ENCODE assay signal across 14 mouse cellular contexts in the genomic region with DNA sequence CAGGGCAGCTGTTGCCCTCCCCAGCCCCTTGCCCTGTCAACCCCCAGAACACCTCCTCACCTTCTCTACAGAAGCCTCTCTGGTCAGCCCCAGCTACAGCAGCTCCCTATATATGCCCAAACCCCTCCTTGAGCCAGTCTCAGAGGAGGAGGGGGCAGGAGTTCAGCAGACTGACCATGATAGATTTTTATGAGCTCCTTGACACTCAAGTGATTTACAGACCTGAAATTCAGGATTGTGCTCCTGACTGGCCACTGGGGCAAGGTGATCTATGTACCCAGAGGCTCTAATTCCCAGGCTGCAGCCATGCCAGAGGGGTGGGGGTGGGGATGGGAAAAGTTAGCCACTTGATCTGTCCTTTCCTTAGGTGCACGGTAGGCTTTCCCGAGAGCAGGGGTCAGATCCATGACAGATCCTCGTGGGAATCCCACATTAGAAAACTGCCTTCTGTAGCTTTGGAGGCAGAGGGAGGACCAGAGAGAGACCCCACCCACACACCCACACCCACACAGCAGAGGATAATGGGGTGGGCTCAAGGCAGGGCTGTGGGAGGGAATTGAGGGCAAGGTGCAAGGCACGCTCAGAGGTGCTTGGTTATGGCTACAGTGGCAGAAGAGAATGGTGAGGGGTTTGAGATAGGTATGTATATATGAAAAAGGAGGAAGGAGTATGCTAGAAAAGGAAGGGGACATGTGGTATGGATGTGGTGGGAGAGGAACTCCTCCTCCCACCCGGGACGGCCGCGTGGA. TPM values are rescaled to one million over a fixed set of nuclear protein-coding genes. Genes with fewer than 3 reads are reported as not detected.
DNase-seq lines count a peak whose midpoint lies in the region; ATAC-seq and TF ChIP-seq lines count a peak whose summit lies in the region.
"Had no signal": no experiment of that assay in that cellular context is flagged by ENCODE, and none has a peak within 500 bp of the region (broad histone marks: within the 10 kb centered on the region; RNA-seq: fewer than 3 reads in every experiment).

A gene (minus strand): TSS at position 194 of the 749 bp plus-strand sequence.

- peaks cover 2% of the 10 kb centered on the region; the same call in 1 of the 2 replicates for H3K36me3 ChIP-seq in embryonic facial prominence, embryonic 11.5 days (replicated peaks; ENCODE audit: control insufficient read depth, insufficient read depth, low read depth, low read length)
- H3K36me3 ChIP-seq in embryonic facial prominence, embryonic 10.5 days (replicated peaks) = peaks cover 32% of the 10 kb centered on the region
- H3K36me3 ChIP-seq in kidney, embryonic 14.5 days (ENCODE audit: control insufficient read depth, insufficient read depth, low read length) = peaks cover 17% of the 10 kb centered on the region
- peaks cover 18% of the 10 kb centered on the region for H3K36me3 ChIP-seq in stomach, embryonic 14.5 days (ENCODE audit: control insufficient read depth, insufficient read depth, low read length)
- peaks cover 4% of the 10 kb centered on the region for H3K36me3 ChIP-seq in stomach, postnatal 0 days (ENCODE audit: control insufficient read depth, insufficient read depth, low read length)

- 75% methylated on average over 8 of the region's 8 CpGs for WGBS in embryonic facial prominence, embryonic 11.5 days
- 79% methylated on average over 8 of the region's 8 CpGs for WGBS in embryonic facial prominence, embryonic 10.5 days
- WGBS in kidney, embryonic 14.5 days = 32% methylated on average over 8 of the region's 8 CpGs
- 41% methylated on average over 8 of the region's 8 CpGs for WGBS in stomach, embryonic 14.5 days
- WGBS in stomach, postnatal 0 days = 54% methylated on average over 8 of the region's 8 CpGs

- DNase-seq in embryonic facial prominence, embryonic 11.5 days (ENCODE audit: low spot score) = no peak
- DNase-seq in embryonic facial prominence, embryonic 10.5 days (ENCODE audit: low spot score) = no peak
- DNase-seq in kidney, adult 8-10 months = no peak
- no peak for DNase-seq in stomach, postnatal 0 days (ENCODE audit: low spot score)
- no peak for DNase-seq in layer of hippocampus, adult 11-12 months (ENCODE audit: low spot score)
- no peak for DNase-seq in heart, postnatal 10 days
- DNase-seq: adrenal gland, adult 8-10 months had no signal

- no peak for TF ChIP-seq CTCF in stomach, postnatal 0 days (IDR thresholded peaks at IDR 0.05; ENCODE audit: low read depth)

- H3K27ac ChIP-seq in embryonic facial prominence, embryonic 11.5 days (replicated peaks; ENCODE audit: low read depth, low read length) = no peak within 1 kb of the TSS
- H3K27ac ChIP-seq in embryonic facial prominence, embryonic 10.5 days (replicated peaks) = no peak within 1 kb of the TSS
- no peak within 1 kb of the TSS for H3K27ac ChIP-seq in kidney, embryonic 14.5 days (ENCODE audit: low read depth, low read length)
- H3K27ac ChIP-seq in stomach, embryonic 14.5 days (ENCODE audit: low read length) = no peak within 1 kb of the TSS
- H3K27ac ChIP-seq in stomach, postnatal 0 days (replicated peaks) = no peak within 1 kb of the TSS
- H3K27ac ChIP-seq: heart, embryonic 10.5 days; layer of hippocampus, adult 2 months had no signal

- no peaks in the 10 kb centered on the region for H3K4me1 ChIP-seq in embryonic facial prominence, embryonic 11.5 days (ENCODE audit: control insufficient read depth, insufficient read depth, low read length)
- 0 out of 2 replicates have a peak, but pooled peaks cover 5% of the 10 kb centered on the region for H3K4me1 ChIP-seq in embryonic facial prominence, embryonic 10.5 days
- peaks cover 6% of the 10 kb centered on the region for H3K4me1 ChIP-seq in kidney, embryonic 14.5 days (ENCODE audit: control insufficient read depth, insufficient read depth, low read length)
- H3K4me1 ChIP-seq in stomach, embryonic 14.5 days (ENCODE audit: control insufficient read depth, insufficient read depth, low read length) = no peaks in the 10 kb centered on the region
- no peaks in the 10 kb centered on the region for H3K4me1 ChIP-seq in stomach, postnatal 0 days (replicated peaks; ENCODE audit: control insufficient read depth, insufficient read depth)

- intact Hi-C loops in heart, postnatal 10 days (cut with DNase I) = loop anchor here (1.0 to 5.0 kb wide), 2 partner anchors 24 to 241 kb away; no protein-coding TSS in a partner anchor

- no peak within 1 kb of the TSS for H3K4me2 ChIP-seq in embryonic facial prominence, embryonic 11.5 days (ENCODE audit: low read depth, low read length)
- H3K4me2 ChIP-seq in kidney, embryonic 14.5 days (replicated peaks; ENCODE audit: low read depth, low read length) = no peak within 1 kb of the TSS
- H3K4me2 ChIP-seq in stomach, embryonic 14.5 days (replicated peaks; ENCODE audit: low read depth, low read length) = no peak within 1 kb of the TSS
- H3K4me2 ChIP-seq in stomach, postnatal 0 days (replicated peaks; ENCODE audit: low read depth) = no peak within 1 kb of the TSS

- H3K9ac ChIP-seq in embryonic facial prominence, embryonic 11.5 days (replicated peaks; ENCODE audit: low read length) = no peak within 1 kb of the TSS
- H3K9ac ChIP-seq in kidney, embryonic 14.5 days (ENCODE audit: low read depth, low read length) = no peak within 1 kb of the TSS
- no peak within 1 kb of the TSS for H3K9ac ChIP-seq in stomach, embryonic 14.5 days (replicated peaks; ENCODE audit: low read depth, low read length)
- no peak within 1 kb of the TSS for H3K9ac ChIP-seq in stomach, postnatal 0 days (ENCODE audit: low read length)

- no peaks in the 10 kb centered on the region for H3K27me3 ChIP-seq in embryonic facial prominence, embryonic 11.5 days (ENCODE audit: control insufficient read depth, insufficient read depth, low read length)
- no peaks in the 10 kb centered on the region for H3K27me3 ChIP-seq in embryonic facial prominence, embryonic 10.5 days (replicated peaks; ENCODE audit: low read depth, poor library complexity, severe bottlenecking)
- H3K27me3 ChIP-seq in kidney, embryonic 14.5 days (ENCODE audit: control insufficient read depth, insufficient read depth, low read length) = no peaks in the 10 kb centered on the region
- no peaks in the 10 kb centered on the region for H3K27me3 ChIP-seq in stomach, embryonic 14.5 days (ENCODE audit: control insufficient read depth, insufficient read depth, low read length)
- no peaks in the 10 kb centered on the region for H3K27me3 ChIP-seq in stomach, postnatal 0 days (ENCODE audit: control insufficient read depth, insufficient read depth, low read length)

- H3K9me3 ChIP-seq in embryonic facial prominence, embryonic 11.5 days (replicated peaks; ENCODE audit: control insufficient read depth, low read length) = no peaks in the 10 kb centered on the region
- H3K9me3 ChIP-seq in embryonic facial prominence, embryonic 10.5 days = 0 out of 2 replicates have a peak, but pooled peaks cover 2% of the 10 kb centered on the region
- H3K9me3 ChIP-seq in kidney, embryonic 14.5 days (ENCODE audit: control insufficient read depth, low read length) = no peaks in the 10 kb centered on the region
- H3K9me3 ChIP-seq in stomach, embryonic 14.5 days (ENCODE audit: control insufficient read depth, low read depth, low read length) = no peaks in the 10 kb centered on the region
- no peaks in the 10 kb centered on the region for H3K9me3 ChIP-seq in stomach, postnatal 0 days (ENCODE audit: control insufficient read depth, low read length)
- H3K9me3 ChIP-seq: heart, embryonic 10.5 days had no signal

- 0 out of 2 replicates have a peak, but pooled peaks have one; percentile 16 for ATAC-seq in embryonic facial prominence, embryonic 11.5 days (replicated peaks; ENCODE audit: insufficient number of reproducible peaks, low FRiP score, low TSS enrichment, low read depth)
- peak; percentile 54 for ATAC-seq in kidney, embryonic 14.5 days (ENCODE audit: low FRiP score, low TSS enrichment)
- 0 out of 2 replicates have a peak, but pooled peaks have one; percentile 29 for ATAC-seq in stomach, embryonic 14.5 days (ENCODE audit: insufficient number of reproducible peaks, insufficient read depth, low FRiP score, low read depth)
- no peak; the same call in 1 of the 2 replicates for ATAC-seq in stomach, postnatal 0 days (ENCODE audit: low FRiP score, low TSS enrichment)

- no peak for TF ChIP-seq EP300 in stomach, postnatal 0 days (optimal IDR thresholded peaks at IDR 0.05)

- H3K4me3 ChIP-seq in embryonic facial prominence, embryonic 11.5 days (ENCODE audit: low read depth, low read length) = no peak within 1 kb of the TSS
- H3K4me3 ChIP-seq in embryonic facial prominence, embryonic 10.5 days = no peak within 1 kb of the TSS
- H3K4me3 ChIP-seq in kidney, embryonic 14.5 days (ENCODE audit: low read length) = no peak within 1 kb of the TSS
- H3K4me3 ChIP-seq in stomach, embryonic 14.5 days (ENCODE audit: low read depth, low read length) = no peak within 1 kb of the TSS
- no peak within 1 kb of the TSS for H3K4me3 ChIP-seq in stomach, postnatal 0 days (ENCODE audit: low read depth, low read length)
- H3K4me3 ChIP-seq: heart, embryonic 10.5 days; layer of hippocampus, adult 2 months; myocyte had no signal

RNA-seq across cellular contexts. Expression of the gene that starts here (rescaled TPM):
- polyA plus RNA-seq in embryonic facial prominence, embryonic 11.5 days (2014; fragmentation: Nextera tagmentation; extraction: Ambion mirVana) = 0.14 and 0.35 TPM in 2 replicates
- 0.54 and 1.0 TPM in 2 replicates for polyA plus RNA-seq in embryonic facial prominence, embryonic 10.5 days (2016; fragmentation: Nextera tagmentation; extraction: Ambion mirVana)
- polyA plus RNA-seq in kidney, embryonic 14.5 days (2014; fragmentation: Nextera tagmentation; extraction: Ambion mirVana) = 2.2 and 2.3 TPM in 2 replicates
- 6.6 and 7.7 TPM in 2 replicates for polyA plus RNA-seq in stomach, embryonic 14.5 days (2014; fragmentation: Nextera tagmentation; extraction: Ambion mirVana)
- 0.71 and 0.92 TPM in 2 replicates for polyA plus RNA-seq in stomach, postnatal 0 days (2015; fragmentation: Nextera tagmentation; extraction: Ambion mirVana)
- under 1 TPM; 0.42 to 0.48 TPM for total RNA-seq in heart, postnatal 10 days (2021)
- total RNA-seq: gastrocnemius, postnatal 36 days; liver, adult 2 months had no signal

Comparison
In these comparisons a context has a peak if more than half of its experiments do, and no peak if none do; other contexts are left out.
1. Peak in ATAC-seq in embryonic facial prominence, embryonic 11.5 days; RNA of the gene not detected or under 1 TPM.